14 mouse cellular contexts compared by ENCODE assay signal in the genomic region with DNA sequence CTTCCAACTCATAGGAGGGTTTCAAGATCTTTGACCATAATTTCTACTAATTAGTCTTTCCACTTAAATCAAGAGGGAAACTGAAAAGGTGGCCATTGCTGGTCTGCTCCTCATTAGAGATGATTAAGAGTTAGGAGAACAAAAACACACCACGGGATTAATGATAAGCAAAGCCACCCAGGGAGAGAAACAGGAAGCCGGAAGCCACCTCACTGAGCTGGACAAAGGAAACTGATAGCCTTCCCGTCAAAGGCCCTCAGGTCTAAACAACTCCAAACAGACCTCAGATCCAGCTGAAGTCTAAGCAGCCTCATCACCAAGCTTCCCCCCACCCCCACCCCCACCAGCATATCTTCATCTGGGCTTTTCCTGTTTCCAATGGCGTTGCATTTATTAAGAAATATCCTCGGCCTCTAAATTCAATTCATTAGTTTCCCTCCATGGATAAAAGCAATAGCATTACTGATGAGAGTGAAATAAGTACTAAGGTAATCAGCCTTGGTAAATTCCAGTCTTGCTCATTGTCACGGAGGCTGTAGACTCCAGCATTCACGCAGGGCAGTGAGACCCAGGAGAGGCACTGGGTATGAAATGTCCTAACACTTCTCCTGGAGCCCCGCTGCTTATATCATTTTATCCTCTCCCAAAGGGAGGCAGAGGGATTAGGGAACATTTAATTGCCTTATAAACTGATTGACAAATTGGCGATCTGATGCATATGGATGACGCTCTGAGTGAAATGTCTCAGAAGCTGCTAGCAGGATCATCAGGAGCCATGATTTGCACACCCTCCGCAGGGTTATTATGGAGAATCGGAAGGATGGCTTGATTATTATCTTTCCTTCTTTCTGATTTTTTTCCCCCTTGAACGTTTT.
DNase-seq lines count a peak whose midpoint lies in the region; ATAC-seq lines count a peak whose summit lies in the region.
"Had no signal": no experiment of that assay in that cellular context is flagged by ENCODE, and none has a peak within 500 bp of the region (broad histone marks: within the 10 kb centered on the region; RNA-seq: fewer than 3 reads in every experiment).

No protein-coding gene starts in this region.

- no peaks in the 10 kb centered on the region for H3K27me3 ChIP-seq in forebrain, embryonic 13.5 days
- H3K27me3 ChIP-seq in hindbrain, embryonic 16.5 days (replicated peaks; ENCODE audit: control insufficient read depth, insufficient read depth, low read length), result no peaks in the 10 kb centered on the region
- no peaks in the 10 kb centered on the region for H3K27me3 ChIP-seq in neural tube, embryonic 14.5 days (ENCODE audit: control insufficient read depth, insufficient read depth, low read length)

- no peak overlapping the region for H3K9ac ChIP-seq in forebrain, embryonic 13.5 days
- H3K9ac ChIP-seq in hindbrain, embryonic 16.5 days (ENCODE audit: low read depth, low read length), result no peak overlapping the region; the same call in 1 of the 2 replicates
- H3K9ac ChIP-seq in neural tube, embryonic 14.5 days (replicated peaks; ENCODE audit: low read depth, low read length), result no peak overlapping the region; the same call in 1 of the 2 replicates

- WGBS in forebrain, embryonic 13.5 days, result 12% methylated on average over 13 of the region's 13 CpGs
- 22% methylated on average over 13 of the region's 13 CpGs for WGBS in hindbrain, embryonic 16.5 days
- WGBS in neural tube, embryonic 14.5 days, result 25% methylated on average over 13 of the region's 13 CpGs

- peak; percentile 32 for DNase-seq in ZHBTc4 (ENCODE audit: low read depth, low spot score)
- DNase-seq in layer of hippocampus, adult 11-12 months (ENCODE audit: low spot score), result no peak
- DNase-seq in T-cell, adult 2 months (ENCODE audit: low spot score), result no peak
- no peak for DNase-seq in kidney, postnatal 36 days
- DNase-seq: cerebellum, adult 11-12 months; embryo, embryonic 11 days; gastrocnemius, postnatal 10 days; spleen, adult 18-20 months had no signal

- no peaks in the 10 kb centered on the region for H3K36me3 ChIP-seq in forebrain, embryonic 13.5 days (ENCODE audit: poor library complexity, severe bottlenecking)
- no peaks in the 10 kb centered on the region for H3K36me3 ChIP-seq in hindbrain, embryonic 16.5 days (ENCODE audit: control insufficient read depth, insufficient read depth, low read length)
- no peaks in the 10 kb centered on the region for H3K36me3 ChIP-seq in neural tube, embryonic 14.5 days (ENCODE audit: control insufficient read depth, insufficient read depth, low read length)

- ATAC-seq in forebrain, embryonic 13.5 days, result peak; percentile 60; the same call in 1 of the 2 replicates
- 0 out of 2 replicates have a peak, but pooled peaks have one; percentile 48 for ATAC-seq in hindbrain, embryonic 16.5 days
- ATAC-seq in neural tube, embryonic 14.5 days (ENCODE audit: low read depth), result no peak
- ATAC-seq: activated CD4-positive, CD25-positive, alpha-beta regulatory T cell, adult 4 months had no signal

- peaks cover 29% of the 10 kb centered on the region for H3K4me1 ChIP-seq in forebrain, embryonic 13.5 days
- peaks cover 8% of the 10 kb centered on the region for H3K4me1 ChIP-seq in hindbrain, embryonic 16.5 days (ENCODE audit: control insufficient read depth, insufficient read depth, low read depth, low read length)
- peaks cover 6% of the 10 kb centered on the region; the same call in 1 of the 2 replicates for H3K4me1 ChIP-seq in neural tube, embryonic 14.5 days (ENCODE audit: control insufficient read depth, insufficient read depth, low read length)

- peak overlapping the region; percentile 14 for H3K4me2 ChIP-seq in forebrain, embryonic 13.5 days
- H3K4me2 ChIP-seq in hindbrain, embryonic 16.5 days (ENCODE audit: low read length), result peak overlapping the region; percentile 41
- peak overlapping the region; percentile 3; the same call in 1 of the 2 replicates for H3K4me2 ChIP-seq in neural tube, embryonic 14.5 days (ENCODE audit: low read depth, low read length)
- H3K4me2 ChIP-seq: heart, embryonic 11.5 days had no signal

- H3K9me3 ChIP-seq in forebrain, embryonic 13.5 days (replicated peaks), result no peaks in the 10 kb centered on the region
- no peaks in the 10 kb centered on the region for H3K9me3 ChIP-seq in hindbrain, embryonic 16.5 days (ENCODE audit: control insufficient read depth, low read length)
- no peaks in the 10 kb centered on the region for H3K9me3 ChIP-seq in neural tube, embryonic 14.5 days (ENCODE audit: control insufficient read depth, low read length)

- no peak overlapping the region for H3K4me3 ChIP-seq in forebrain, embryonic 13.5 days
- H3K4me3 ChIP-seq in hindbrain, embryonic 16.5 days (ENCODE audit: low read length), result no peak overlapping the region
- no peak overlapping the region for H3K4me3 ChIP-seq in neural tube, embryonic 14.5 days (ENCODE audit: low read depth, low read length)

- H3K27ac ChIP-seq in forebrain, embryonic 13.5 days, result peak overlapping the region; percentile 41
- H3K27ac ChIP-seq in hindbrain, embryonic 16.5 days (ENCODE audit: low read depth, low read length), result 0 out of 2 replicates have a peak overlapping the region, but pooled peaks have one; percentile 44
- peak overlapping the region; percentile 50; the same call in 1 of the 2 replicates for H3K27ac ChIP-seq in neural tube, embryonic 14.5 days (ENCODE audit: low read depth, low read length)
- H3K27ac ChIP-seq: kidney, postnatal 0 days had no signal
